Mouse (Mus musculus): Measurements from ENCODE around the gene Npl.
"Not testable (repeated sequence)": the region's sequence is repeated elsewhere in the genome, so short reads cannot be mapped to it uniquely, and the experiment has no call there.

Npl gene

DNA sequence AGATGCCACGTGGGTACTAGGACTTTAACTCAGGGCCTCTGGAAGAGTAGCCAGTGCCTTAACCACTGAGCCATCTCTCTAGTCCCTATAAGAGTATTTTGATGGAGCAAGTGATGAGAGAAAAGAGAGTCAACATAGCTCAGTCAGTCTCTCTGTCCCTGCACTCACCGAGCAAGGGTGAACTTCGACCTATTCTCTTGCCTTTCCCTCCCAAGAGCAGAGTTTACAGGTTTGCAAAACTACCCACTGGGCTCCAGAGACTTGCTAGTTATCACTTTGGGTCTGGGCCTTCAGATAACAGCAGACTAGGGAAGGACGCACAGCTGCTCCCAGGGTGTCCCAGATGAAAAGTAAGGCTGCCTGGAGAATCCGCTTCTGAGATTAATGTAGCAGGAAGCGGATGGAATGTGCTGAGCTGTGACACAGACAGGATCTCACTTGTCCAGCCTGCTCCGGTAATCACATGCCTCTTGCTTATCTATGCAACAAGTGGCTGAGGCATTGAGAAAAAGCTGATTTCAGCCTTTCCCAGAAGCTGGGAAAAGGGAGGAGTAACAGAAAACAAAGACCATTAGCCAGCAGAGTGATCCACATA lies 7.0 kb downstream of the Npl start:
- no peak for DNase-seq (ENCODE audit: low read depth, low spot score)

DNA sequence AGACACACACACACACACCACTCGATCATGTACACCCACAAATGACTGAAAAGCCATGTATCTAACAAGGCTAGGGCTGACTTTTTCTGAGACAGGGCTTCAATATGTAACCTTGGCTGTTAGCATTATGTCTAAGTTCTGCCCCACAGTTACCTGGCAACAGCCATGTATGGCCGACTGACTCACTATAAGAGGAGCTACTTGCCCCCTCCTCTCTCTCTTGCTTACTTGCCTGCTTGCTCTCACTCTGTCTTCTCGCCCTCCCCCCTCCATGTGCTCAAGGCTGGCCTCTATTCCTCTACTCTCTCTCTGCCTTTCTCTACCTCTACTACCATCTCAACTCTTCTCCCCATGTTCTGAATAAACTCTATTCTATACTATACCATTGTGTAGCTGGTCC lies 9.1 kb downstream of the Npl start:
- no peak for DNase-seq (ENCODE audit: low read depth, low spot score)

DNA sequence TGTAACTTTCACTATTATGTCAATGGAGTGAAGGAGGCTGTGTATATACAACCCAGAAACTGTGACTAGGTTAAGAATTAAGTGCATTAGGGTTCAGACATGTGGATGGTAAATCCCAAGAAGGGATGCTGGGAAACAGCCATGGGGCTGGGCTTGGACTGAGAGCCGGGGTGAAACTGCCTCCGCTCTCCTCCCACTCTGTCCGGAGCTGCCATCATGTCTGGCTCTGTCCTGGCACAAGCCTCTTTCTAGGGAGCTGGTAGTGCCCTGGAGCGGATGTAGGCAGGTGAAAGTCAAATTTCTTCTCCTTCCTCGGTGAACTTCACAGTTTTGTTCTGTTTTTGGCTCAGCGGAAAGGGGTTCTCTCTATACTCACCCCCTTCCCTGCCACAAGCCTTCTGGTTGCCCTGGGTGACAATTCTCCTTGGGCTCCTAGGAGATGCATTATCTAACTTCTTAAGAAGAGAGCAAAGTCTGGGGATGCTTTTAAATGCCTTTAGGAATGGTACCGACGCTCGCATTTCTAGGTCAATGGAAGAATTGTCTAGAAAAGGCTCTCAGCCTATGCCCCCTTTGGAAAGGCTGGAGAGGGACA lies 10.0 kb downstream of the Npl start:
- DNase-seq (ENCODE audit: low read depth, low spot score) = no peak

DNA sequence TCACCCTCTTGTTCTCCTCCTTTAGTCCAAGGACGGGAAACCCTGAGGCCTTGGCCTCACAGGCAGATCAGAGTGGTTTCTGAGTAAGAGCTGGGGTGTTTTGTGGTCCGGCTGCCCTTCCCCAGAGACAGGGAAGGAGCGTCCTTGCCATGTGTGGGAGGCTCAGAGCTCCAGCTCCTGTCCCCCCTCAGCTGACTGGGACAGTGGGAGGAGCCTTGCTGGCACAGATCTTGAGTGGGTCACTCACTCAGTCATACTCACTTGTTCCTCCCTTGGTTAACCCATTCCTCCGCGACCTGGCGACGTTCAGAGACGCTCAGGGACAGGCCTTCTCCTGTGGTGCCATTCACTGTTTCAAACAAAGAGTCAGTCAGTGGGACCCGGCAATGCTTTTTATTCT lies 14.2 kb downstream of the Npl start:
- no peak for DNase-seq (ENCODE audit: low read depth, low spot score)

DNA sequence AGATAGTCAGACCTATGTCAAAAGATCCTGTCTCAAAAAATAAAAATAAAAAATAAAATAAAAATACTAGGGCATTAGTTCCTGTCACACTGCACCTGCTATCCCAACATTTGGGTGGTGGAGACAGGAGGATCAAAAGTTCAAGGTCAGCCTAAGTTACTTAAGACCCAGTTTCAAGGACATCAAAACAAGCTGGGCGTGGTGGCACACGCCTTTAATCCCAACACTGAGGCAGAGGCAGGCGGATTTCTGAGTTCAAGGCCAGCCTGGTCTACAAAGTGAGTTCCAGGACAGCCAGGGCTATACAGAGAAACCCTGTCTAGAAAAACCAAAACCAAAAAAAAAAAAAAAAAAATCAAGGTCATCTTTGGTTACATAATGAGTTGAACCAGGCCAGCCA lies 16.9 kb downstream of the Npl start:
- DNase-seq (ENCODE audit: low read depth, low spot score) = not testable (repeated sequence)

- DNase-seq (ENCODE audit: low read depth, low spot score) = no peak
Measured at GRCm38 (mm10) chr1:153532234-153532841, 17.5 kb downstream of the Npl start.

DNA sequence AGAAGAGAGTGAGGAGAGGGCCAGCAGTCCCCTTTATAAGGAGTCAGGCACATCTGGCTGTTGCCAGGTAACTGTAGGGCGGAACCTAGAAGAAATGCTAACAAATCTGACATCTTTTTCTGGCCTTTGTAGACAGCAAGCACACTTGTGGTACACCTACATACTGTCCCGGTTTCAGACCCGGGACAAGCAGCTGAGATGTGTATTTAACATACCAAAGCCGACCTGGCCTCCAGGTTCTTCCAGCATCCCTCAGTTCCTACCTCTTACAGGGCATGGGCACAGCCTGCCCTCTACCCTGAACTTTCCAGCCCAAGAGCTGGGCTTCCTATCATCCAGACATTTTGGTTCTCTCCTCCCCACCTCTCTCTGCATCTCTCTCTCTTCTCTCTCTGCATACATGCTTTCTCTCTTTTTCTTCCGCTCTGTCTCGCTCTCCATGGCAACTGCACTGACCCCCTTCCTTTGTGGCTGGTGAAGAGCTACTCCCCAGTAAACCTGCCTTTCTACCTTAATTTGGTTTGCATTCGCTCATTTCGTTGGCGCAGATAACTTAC lies 18.1 kb downstream of the Npl start:
- DNase-seq (ENCODE audit: low read depth, low spot score) = no peak

DNA sequence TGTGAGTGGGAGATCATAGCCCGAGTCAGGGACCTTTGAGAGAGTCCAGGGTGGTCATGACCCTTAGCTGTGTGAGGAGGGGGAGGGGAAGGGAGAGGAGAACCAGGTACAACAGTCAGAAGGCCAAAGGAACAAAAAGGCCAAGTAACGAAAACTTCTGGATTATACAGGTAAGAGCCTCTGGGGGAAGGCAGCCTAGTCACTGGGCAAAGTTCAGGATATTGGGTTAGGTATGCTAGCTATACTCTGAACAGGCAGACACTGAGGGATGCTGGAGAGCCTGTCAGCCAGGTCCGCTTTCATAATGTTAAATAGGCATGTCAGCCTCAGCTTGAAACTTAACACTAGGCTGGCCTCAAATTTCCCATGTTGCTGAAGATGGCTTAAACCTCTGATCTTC lies 27.7 kb downstream of the Npl start:
- no peak for DNase-seq (ENCODE audit: low read depth, low spot score)

GRCm38 (mm10) chr1:153515368-153515767 lies 34.5 kb downstream of the Npl start:
- no peak for DNase-seq (ENCODE audit: low read depth, low spot score)

DNA sequence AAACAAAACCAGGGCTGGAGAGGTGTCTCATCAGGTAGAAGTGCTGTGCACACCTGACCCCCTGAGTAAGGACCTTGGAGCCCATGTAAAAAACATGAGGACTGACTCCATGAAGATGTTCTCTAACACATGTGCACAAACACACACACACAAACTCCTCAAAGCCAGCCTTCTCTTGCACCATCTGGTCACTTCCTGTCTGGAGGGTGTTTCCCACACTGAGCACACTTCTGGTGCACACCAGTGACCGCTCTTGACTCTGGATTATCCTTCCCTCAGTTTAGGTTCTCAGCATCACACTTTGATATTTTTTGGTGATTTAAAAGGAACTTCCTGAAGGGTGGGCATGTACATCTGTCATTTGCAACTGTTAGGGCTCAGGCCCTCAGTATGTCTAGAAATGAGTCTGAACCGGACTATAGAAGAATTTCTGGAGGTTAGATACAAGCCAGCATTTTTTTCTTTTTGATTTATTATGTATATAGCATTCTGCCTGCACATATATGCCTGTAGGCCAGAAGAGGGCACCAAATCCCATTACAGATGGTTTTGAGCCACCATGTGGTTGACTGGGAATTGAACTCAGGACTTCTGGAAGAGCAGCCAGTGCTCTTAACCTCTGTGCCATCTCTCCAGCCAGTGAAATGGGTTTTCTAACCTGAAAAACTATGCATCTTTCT lies 39.4 kb downstream of the Npl start:
- no peak for DNase-seq (ENCODE audit: low read depth, low spot score)

DNA sequence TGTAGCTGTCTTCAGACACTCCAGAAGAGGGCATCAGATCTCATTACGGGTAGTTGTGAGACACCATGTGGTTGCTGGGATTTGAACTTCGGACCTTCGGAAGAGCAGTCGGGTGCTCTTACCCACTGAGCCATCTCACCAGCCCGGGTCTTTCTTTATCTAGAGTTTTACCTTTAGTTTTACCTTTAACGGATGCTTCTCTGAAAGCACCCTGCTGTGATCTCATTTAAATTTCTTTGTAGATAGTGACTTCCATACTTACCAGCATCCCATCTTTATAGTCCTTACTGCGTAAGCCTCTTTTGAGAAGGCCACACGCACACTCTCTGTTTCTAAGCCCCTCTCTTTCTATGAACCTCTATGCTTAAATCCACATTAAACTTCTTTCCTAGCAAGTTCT lies 40.3 kb downstream of the Npl start:
- not testable (repeated sequence) for DNase-seq (ENCODE audit: low read depth, low spot score)

- DNase-seq (ENCODE audit: low read depth, low spot score) = no peak
Measured at GRCm38 (mm10) chr1:153509012-153509411, 40.8 kb downstream of the Npl start.

DNA sequence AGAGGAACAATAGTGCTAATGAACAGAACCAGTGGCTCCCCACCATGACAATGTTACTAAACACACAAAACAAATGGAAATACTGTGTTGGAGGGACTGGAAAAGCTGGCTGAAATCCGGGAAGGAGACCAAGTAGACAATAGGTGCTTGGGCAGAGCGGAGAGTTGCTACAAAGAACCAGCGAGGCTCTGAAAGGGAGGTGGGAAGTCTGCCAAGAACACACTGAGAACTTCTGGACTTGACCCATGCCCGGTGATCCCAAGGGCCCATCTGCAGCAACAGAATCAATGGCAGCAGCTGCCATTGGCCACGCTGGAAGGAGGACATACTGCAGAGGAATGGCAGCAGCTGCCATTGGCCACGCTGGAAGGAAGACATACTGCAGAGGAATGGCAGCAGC lies 43.6 kb downstream of the Npl start:
- peak; percentile 38 for DNase-seq (ENCODE audit: low read depth, low spot score)

GRCm38 (mm10) chr1:153501644-153502321 lies 48.1 kb downstream of the Npl start:
- peak; percentile 53 for DNase-seq (ENCODE audit: low read depth, low spot score)

GRCm38 (mm10) chr1:153500030-153500429 lies 49.8 kb downstream of the Npl start:
- no peak for DNase-seq (ENCODE audit: low read depth, low spot score)

- DNase-seq (ENCODE audit: low read depth, low spot score) = no peak
Measured at GRCm38 (mm10) chr1:153496030-153496429, 53.8 kb downstream of the Npl start.

GRCm38 (mm10) chr1:153493931-153494330 lies 55.9 kb downstream of the Npl start:
- DNase-seq (ENCODE audit: low read depth, low spot score) = no peak

GRCm38 (mm10) chr1:153493338-153493737 lies 56.5 kb downstream of the Npl start:
- DNase-seq (ENCODE audit: low read depth, low spot score) = no peak

- DNase-seq (ENCODE audit: low read depth, low spot score) = no peak
Measured at GRCm38 (mm10) chr1:153491822-153492221, 58.0 kb downstream of the Npl start.

GRCm38 (mm10) chr1:153491345-153491744 lies 58.5 kb downstream of the Npl start:
- DNase-seq (ENCODE audit: low read depth, low spot score) = no peak

- DNase-seq (ENCODE audit: low read depth, low spot score) = no peak
Measured at GRCm38 (mm10) chr1:153489963-153490362, 59.9 kb downstream of the Npl start.

DNA sequence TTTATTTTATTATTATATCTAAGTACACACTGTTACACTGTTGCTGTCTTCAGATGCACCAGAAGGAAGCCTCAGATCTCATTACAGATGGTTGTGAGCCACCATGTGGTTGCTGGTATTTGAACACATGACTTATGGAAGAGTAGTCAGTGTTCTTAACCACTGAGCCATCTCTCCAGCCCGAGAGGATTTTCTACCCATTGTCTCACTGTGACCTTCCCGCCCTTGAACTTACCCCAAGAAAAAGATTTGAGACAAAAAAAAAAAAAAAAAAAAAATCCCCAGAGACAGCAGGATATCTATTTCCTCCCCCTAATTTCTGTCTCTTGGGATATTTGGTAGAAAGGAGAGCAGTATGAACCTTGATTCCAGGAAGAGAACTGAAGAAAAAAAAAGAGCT lies 60.3 kb downstream of the Npl start:
- no peak for DNase-seq (ENCODE audit: low read depth, low spot score)

Data from skeletal muscle tissue, adult 2 months (tissue).